Mouse (Mus musculus): ENCODE data around the gene Wdr46. TPM values are rescaled to one million over a fixed set of nuclear protein-coding genes. Genes with fewer than 3 reads are reported as not detected.

Wdr46 gene
- total RNA-seq, 2 experiments from 2014 or later: 14.5 to 18.9 TPM

- no peak for TF ChIP-seq CTCF (conservative IDR thresholded peaks at IDR 0.05)
- Histone ChIP-seq H3K4me3 (peak overlapping the region; percentile 59), H3K27ac (no peak overlapping the region)
- DNase-seq (ENCODE audit: low spot score in 2 of 2): no peak
Observed at GRCm38 (mm10) chr17:33916847-33917655, 23.4 kb upstream of the Wdr46 start.

- DNase-seq (ENCODE audit: low spot score in 2 of 2): no peak
- no peak for TF ChIP-seq CTCF (conservative IDR thresholded peaks at IDR 0.05)
- no peak overlapping the region for H3K4me3 ChIP-seq
- H3K27ac ChIP-seq: no peak overlapping the region
Observed at GRCm38 (mm10) chr17:33917656-33918292, 22.7 kb upstream of the Wdr46 start.

- DNase-seq (ENCODE audit: low spot score in 2 of 2): no peak
- H3K4me3 ChIP-seq: peak overlapping the region; percentile 78; the same call in 1 of the 2 replicates
- no peak for TF ChIP-seq CTCF (conservative IDR thresholded peaks at IDR 0.05)
- H3K27ac ChIP-seq: peak overlapping the region; percentile 83
Observed at GRCm38 (mm10) chr17:33918293-33919203, 21.9 kb upstream of the Wdr46 start.

GRCm38 (mm10) chr17:33919351-33920281 is 20.8 kb upstream of the Wdr46 start:
- peak; percentile 50 for TF ChIP-seq CTCF (conservative IDR thresholded peaks at IDR 0.05)
- Histone ChIP-seq H3K4me3 (peak overlapping the region; percentile 78), H3K27ac (peak overlapping the region; percentile 83)
- peak in 1 of 2 experiments; percentile 55 for DNase-seq (ENCODE audit: low spot score in 2 of 2)

- TF ChIP-seq CTCF (conservative IDR thresholded peaks at IDR 0.05): peak; percentile 89
- Histone ChIP-seq H3K27ac (peak overlapping the region; percentile 83), H3K4me3 (peak overlapping the region; percentile 78)
- DNase-seq (ENCODE audit: low spot score in 2 of 2): peak; percentile 75
Observed at GRCm38 (mm10) chr17:33920282-33921097, 20.0 kb upstream of the Wdr46 start.

GRCm38 (mm10) chr17:33921361-33921760 is 19.1 kb upstream of the Wdr46 start:
- Histone ChIP-seq H3K27ac (no peak overlapping the region), H3K4me3 (no peak overlapping the region)
- no peak for DNase-seq (ENCODE audit: low spot score in 2 of 2)
- no peak for TF ChIP-seq CTCF (conservative IDR thresholded peaks at IDR 0.05)

- peak; percentile 56 for TF ChIP-seq CTCF (conservative IDR thresholded peaks at IDR 0.05)
- DNase-seq (ENCODE audit: low spot score in 2 of 2): no peak
- H3K27ac ChIP-seq: no peak overlapping the region
- H3K4me3 ChIP-seq: no peak overlapping the region
Observed at GRCm38 (mm10) chr17:33924577-33925283, 15.7 kb upstream of the Wdr46 start.

- no peak for DNase-seq (ENCODE audit: low spot score in 2 of 2)
- TF ChIP-seq CTCF (conservative IDR thresholded peaks at IDR 0.05): peak; percentile 39
- no peak overlapping the region for H3K27ac ChIP-seq
Observed at GRCm38 (mm10) chr17:33925406-33926116, 14.9 kb upstream of the Wdr46 start.

GRCm38 (mm10) chr17:33926207-33926932 is 14.1 kb upstream of the Wdr46 start:
- Histone ChIP-seq H3K4me3 (no peak overlapping the region), H3K27ac (no peak overlapping the region)
- no peak for DNase-seq (ENCODE audit: low spot score in 2 of 2)
- peak; percentile 57 for TF ChIP-seq CTCF (conservative IDR thresholded peaks at IDR 0.05)

More at GRCm38 (mm10) chr17:33925406-33926116, 14.9 kb upstream of the Wdr46 start:
- H3K4me3 ChIP-seq: no peak overlapping the region

Data from layer of hippocampus, adult 2 months (tissue).